Mouse (Mus musculus): Measurements from ENCODE around the gene St6galnac3.

DNA sequence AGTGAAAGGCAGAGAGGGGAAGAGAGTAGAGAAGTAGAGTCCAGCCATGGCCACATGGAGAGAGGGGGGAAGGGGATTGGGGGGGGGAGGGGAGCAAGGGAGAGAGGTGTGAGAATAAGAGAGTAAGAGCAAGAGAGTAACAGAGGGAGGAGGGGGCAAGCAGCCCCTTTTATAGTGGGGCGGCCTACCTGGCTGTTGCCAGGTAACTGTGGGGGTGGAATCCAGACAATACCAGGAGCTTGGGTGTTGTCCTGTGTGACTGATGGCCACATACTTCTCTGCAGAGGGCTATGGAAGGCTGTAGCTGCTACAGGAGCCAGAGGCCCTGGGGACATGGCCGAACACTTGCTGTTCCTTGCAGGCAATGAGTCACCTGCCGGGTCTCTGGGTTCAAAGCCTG, 360.6 kb downstream of the St6galnac3 start:
- no peak for TF ChIP-seq CTCF (IDR thresholded peaks at IDR 0.05; ENCODE audit: borderline replicate concordance, insufficient read depth, low read length)
- TF ChIP-seq POLR2A (IDR thresholded peaks at IDR 0.05; ENCODE audit: low read depth, low read length): no peak

Data from embryonic fibroblast, embryonic 13.5 days (primary cell).